Mouse (Mus musculus) megakaryocyte progenitor cell, adult 5-6 weeks (primary cell): ENCODE measurements around the gene Phactr3. TPM values are rescaled to one million over a fixed set of nuclear protein-coding genes. Genes with fewer than 3 reads are reported as not detected.

ENCODE experiments used
- ATAC-seq: replicated peaks from 2 replicates; pipeline ENCODE4 v1.8.0; 2016; ENCODE audit warnings: mild to moderate bottlenecking, moderate TSS enrichment, inconsistent platforms; ENCODE audit not compliant: poor library complexity
- total RNA-seq, 2 experiments: library from RNA; stranded (forward) in 1 of 2; stranded (reverse) in 1 of 2; fragments of 157-497, 149-512 nt in 1 of 2; fragments of 200-1000 nt in 1 of 2; gene quantifications; 2 replicates each; pipeline versions ENCODE4 v1.2.3 to v1.2.4; 2015 to 2017

Phactr3 gene
- total RNA-seq, 2 experiments from 2014 or later, result 0.05 TPM; not detected in 1

- no peak for ATAC-seq
Observed at GRCm38 (mm10) chr2:178244866-178245265, 126.1 kb downstream of the Phactr3 start.

GRCm38 (mm10) chr2:178245841-178246240, 127.1 kb downstream of the Phactr3 start:
- no peak for ATAC-seq

DNA sequence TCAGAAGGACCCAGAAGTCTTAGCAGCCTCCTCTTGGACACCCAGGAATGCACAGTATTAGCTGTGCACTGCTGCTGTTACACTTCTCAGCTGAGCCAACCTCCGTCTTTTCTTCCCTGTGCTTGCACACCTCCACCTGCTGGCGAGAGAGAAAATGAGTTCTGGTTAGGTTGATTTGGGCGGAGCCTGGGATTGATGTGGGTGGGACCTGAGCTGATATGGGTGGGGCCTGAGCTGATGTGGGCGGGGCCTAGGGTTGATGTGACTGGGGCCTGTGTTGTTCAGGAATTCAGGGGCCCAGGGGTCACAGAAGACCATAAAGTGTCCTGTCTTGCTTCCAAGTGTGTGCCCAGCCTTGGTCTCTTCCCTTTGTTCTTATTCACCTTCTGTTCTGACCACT, 128.0 kb downstream of the Phactr3 start:
- ATAC-seq, result peak; percentile 53

DNA sequence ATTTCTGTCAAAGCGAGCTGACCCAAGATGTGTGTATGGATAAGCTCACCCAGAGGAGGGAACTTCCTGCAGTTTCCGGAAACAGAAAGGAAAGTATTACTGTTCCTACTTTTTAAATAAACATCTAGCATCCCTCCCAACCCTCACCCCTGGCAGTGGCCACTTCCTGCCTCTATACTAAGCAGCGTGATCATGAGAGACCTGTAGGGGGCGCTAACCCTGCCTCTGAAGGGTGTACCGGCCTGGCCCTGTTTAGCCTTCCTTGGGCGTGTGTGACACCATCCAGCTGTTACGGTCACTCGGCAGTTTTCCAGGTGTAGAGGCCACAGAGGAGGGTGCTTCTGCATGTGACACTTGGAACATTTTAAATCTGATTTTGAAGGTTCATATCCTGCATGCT, 128.5 kb downstream of the Phactr3 start:
- ATAC-seq, result peak; percentile 40; the same call in 1 of the 2 replicates

- no peak for ATAC-seq
Observed at GRCm38 (mm10) chr2:178257117-178257825, 138.5 kb downstream of the Phactr3 start.

DNA sequence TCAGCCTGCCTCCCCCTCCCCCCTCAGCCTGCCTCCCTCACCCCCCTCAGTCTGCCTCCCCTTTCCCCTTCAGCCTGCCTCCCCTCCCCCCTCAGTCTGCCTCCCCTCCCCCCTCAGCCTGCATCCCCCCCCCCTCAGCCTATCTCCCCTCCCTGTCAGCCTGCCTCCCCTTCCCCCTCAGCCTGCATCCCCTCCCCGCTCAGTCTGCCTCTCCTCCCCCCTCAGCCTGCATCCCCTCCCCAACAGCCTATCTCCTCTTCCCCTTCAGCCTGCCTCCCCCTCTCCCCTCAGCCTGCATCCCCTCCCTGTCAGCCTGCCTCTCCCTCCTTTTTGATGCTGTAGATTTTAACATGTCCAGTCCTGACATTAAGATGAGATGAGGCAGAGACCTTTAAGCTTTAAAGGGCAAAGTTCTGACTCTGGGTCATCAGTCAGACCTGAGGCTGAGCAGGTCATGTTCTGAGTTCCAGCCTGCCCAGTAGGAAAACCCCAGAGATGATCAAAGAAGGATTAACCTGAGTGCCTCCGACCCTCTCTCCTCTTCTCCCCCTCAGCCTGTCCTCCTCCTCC, 139.3 kb downstream of the Phactr3 start:
- ATAC-seq, result no peak

- ATAC-seq, result no peak
Observed at GRCm38 (mm10) chr2:178263055-178263454, 144.3 kb downstream of the Phactr3 start.

DNA sequence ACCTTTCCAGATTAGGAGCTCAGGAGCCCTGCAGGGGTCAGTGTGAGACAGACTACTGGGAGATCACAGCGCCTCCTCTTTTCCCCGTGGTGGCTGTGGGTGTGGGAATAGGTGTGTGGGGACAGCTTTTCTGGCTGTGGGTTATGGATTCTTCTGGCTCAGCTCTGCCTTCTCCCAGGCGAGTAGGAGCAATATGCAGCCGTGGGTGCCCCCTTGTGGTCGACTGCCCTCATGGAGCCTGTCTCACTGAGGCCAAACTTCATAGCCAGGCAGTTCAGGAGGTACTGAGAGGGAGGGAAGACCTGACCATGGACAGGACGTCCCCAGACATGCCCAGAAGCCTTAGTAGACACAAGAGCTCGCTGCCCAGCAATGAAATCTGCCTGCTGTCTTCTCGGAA, 145.6 kb downstream of the Phactr3 start:
- ATAC-seq, result peak; percentile 90

DNA sequence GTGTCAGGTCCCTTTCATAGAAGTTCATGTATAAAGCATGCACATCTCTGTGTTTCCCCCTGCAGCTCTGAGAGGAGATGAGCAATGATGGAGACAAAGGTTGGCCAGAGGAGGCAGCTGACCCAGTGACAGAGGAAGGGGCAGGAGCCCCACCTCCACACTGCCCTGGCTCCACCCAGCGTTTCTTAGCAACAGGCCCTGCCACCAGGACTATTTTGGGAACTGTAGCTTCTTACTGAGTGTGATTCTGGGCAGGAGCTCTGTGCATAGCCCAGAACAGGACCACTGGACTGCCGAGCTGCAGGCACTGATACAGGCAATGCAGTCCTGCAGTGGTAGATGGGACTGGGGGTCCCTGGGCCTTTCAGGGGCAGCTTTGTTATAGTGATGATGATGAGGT, 146.7 kb downstream of the Phactr3 start:
- no peak for ATAC-seq

DNA sequence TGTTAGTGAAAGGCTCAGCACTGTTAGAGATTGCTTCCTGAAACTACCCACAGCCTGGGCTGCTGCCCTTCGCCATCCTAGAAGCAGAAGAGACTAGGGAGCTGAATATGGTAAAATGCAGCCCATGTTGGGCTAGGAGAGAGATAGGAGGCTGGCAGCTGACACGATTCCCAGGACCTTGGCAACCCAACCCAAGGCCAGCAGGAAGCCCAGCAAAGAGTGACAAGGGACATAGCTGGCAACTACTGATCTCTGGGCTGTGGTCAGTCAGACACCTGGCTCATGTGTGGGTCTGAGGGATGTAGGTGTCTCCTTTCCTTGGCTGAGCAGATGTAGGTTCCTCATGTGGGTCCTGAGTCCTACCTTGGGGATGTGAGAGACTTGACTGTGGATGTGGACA, 152.0 kb downstream of the Phactr3 start:
- ATAC-seq, result no peak

DNA sequence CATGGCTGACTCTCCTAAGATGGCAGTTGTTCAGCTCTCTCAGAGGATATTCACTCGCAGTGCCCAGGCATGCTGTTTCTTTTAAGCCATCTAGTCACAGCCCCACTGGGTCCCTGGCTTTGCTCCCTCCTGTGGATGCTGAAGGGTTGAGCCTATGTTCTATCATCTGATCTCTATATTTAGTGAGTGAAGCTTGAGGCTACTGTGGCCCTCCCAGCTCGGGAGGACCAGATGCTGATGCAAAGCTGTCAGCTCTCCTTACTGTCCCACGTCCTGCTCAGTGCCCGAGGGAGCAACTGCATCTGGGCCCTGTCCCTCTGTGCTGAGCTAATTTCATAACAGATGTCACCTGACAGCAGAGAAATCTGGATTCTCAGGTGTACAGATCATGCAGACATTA, 153.6 kb downstream of the Phactr3 start:
- no peak for ATAC-seq

GRCm38 (mm10) chr2:178274126-178274525, 155.4 kb downstream of the Phactr3 start:
- no peak for ATAC-seq

GRCm38 (mm10) chr2:178277206-178277605, 158.4 kb downstream of the Phactr3 start:
- peak; percentile 81 for ATAC-seq

- ATAC-seq, result no peak
Observed at GRCm38 (mm10) chr2:178281183-178281582, 162.4 kb downstream of the Phactr3 start.

DNA sequence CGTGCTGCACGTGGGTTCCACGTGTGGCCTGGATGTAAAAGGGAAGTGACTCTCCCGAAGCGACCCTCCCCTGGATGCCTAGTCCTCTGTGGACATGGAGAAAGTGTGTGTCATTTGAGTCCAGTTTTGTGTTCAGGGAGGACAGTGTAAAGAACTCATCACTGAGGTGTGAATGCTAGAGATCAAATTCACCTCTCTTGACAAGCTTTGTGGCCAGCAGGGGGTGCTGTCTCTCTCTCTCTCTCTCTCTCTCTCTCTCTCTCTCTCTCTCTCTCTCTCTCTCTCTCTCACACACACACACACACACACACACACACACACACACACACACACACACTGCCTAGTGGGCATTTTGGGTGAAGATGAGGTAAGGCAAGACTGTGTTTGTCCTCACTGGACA, 168.5 kb downstream of the Phactr3 start:
- no peak for ATAC-seq

GRCm38 (mm10) chr2:178288666-178289065, 169.9 kb downstream of the Phactr3 start:
- ATAC-seq, result no peak

- no peak for ATAC-seq
Observed at GRCm38 (mm10) chr2:178303453-178304187, 184.8 kb downstream of the Phactr3 start.

- ATAC-seq, result no peak
Observed at GRCm38 (mm10) chr2:178304188-178304529, 185.4 kb downstream of the Phactr3 start.

DNA sequence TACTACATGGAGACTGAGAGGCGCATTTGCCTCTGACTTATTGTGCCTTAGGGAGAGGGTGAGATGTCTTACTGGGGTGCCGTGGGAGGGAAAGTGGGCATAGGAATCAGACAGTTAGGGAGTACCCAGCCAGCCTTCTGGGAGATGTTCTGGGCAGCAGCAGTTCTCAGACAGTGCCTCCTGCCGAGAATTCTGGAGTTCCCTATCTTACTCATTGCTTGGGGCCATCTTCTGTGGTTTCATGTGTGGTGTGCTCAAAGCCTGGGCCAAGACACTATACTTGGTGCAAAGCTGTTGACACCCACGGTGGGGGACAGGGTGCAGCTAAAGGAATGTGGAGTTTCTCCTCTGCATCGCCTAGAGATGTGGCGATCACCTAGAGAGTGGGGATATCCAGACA, 185.9 kb downstream of the Phactr3 start:
- no peak for ATAC-seq

- ATAC-seq, result no peak
Observed at GRCm38 (mm10) chr2:178313539-178313938, 194.8 kb downstream of the Phactr3 start.

DNA sequence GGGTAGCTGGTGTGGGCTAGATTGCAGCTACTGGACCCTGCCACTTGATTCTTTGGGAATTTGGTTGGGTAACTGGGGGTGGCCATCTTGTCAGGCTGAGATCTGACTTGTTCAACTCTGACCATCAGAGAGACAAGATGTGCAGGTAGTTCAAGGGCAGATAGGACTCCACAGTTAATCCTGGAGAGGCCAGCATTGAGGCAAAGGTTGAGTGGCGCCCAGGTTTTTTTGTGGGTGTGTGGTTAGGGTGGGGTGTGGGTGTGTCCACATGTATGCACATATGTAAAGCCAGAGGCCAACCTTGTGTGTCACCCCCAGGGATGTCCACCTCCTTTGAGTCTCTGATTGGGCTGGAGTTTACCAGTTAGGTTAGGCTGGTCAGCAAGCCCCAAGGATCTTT, 197.5 kb downstream of the Phactr3 start:
- no peak for ATAC-seq

GRCm38 (mm10) chr2:178319766-178320165, 201.0 kb downstream of the Phactr3 start:
- no peak for ATAC-seq
